Mouse (Mus musculus): ENCODE results near the gene Gch1.

DNA sequence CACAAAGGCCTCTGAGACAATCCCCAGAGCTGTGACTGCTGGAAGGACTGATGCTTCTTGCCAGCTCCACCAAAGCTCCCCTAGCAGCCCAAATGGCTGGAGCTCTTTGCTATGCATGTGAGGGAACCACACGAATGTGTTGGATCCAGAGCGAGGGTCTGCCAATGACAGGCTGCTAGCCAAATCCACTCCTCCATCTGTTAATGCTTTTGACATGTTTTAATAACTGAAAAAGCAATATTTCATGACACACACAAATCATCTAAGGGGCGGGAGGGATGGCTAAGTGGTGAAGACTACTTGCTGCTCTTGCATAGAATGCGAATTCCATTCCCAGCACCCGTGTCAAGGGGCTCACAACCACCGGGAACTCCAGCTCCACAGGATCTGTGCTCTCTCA is 37.9 kb downstream of the Gch1 start:
- TF ChIP-seq CTCF (IDR thresholded peaks at IDR 0.05; ENCODE audit: low read depth, low read length) (no peak), GATA2 (IDR thresholded peaks at IDR 0.05; ENCODE audit: borderline replicate concordance, low read depth, low read length) (no peak)

Data from G1E (cell line).